Mouse (Mus musculus) limb, embryonic 15.5 days (tissue): ENCODE data around the gene Cox5b. TPM values are rescaled to one million over a fixed set of nuclear protein-coding genes. Genes with fewer than 3 reads are reported as not detected.
"Not testable (repeated sequence)": the region's sequence is repeated elsewhere in the genome, so short reads cannot be mapped to it uniquely, and the experiment has no call there.

Experiments used
- ATAC-seq: fragments of 200-750 bp; cut with Nextera tagmentation; 2 replicates; pipeline ENCODE4 v1.8.0; 2017; ENCODE audit warnings: low read depth, moderate TSS enrichment; ENCODE audit not compliant: insufficient number of reproducible peaks, low FRiP score, low TSS enrichment
- H3K27ac ChIP-seq: fragments of 300-500 bp; sonication (generic); 2 replicates; pipeline ENCODE4 v1.5.1; 2015; ENCODE audit warnings: moderate library complexity, mild to moderate bottlenecking, inconsistent platforms
- H3K27me3 ChIP-seq: fragments of 300-500 bp; sonication (generic); 2 replicates; pipeline ENCODE4 v1.6.1; 2015; ENCODE audit warnings: inconsistent platforms
- H3K36me3 ChIP-seq: fragments of 300-500 bp; sonication (generic); 2 replicates; pipeline ENCODE4 v1.6.1; 2015; ENCODE audit warnings: inconsistent platforms
- H3K4me1 ChIP-seq: fragments of 300-500 bp; sonication (generic); 2 replicates; pipeline ENCODE4 v1.6.1; 2015; ENCODE audit warnings: inconsistent platforms
- H3K4me2 ChIP-seq: fragments of 300-500 bp; sonication (generic); 2 replicates; pipeline ENCODE4 v1.6.1; 2015; ENCODE audit warnings: mild to moderate bottlenecking, inconsistent platforms
- H3K4me3 ChIP-seq: fragments of 300-500 bp; sonication (generic); 2 replicates; pipeline ENCODE4 v1.5.1; 2015; ENCODE audit warnings: mild to moderate bottlenecking, inconsistent platforms
- H3K9ac ChIP-seq: fragments of 300-500 bp; sonication (generic); 2 replicates; pipeline ENCODE4 v1.6.1; 2015; ENCODE audit warnings: inconsistent platforms
- H3K9me3 ChIP-seq: fragments of 300-500 bp; sonication (generic); 2 replicates; pipeline ENCODE4 v1.6.1; 2016; ENCODE audit warnings: inconsistent platforms
- WGBS: fragments of 180-500 bp; shearing (Covaris S2); methylation state at CpG from one replicate; pipeline ENCODE4 v1.1.7; 2015; 5-methylcytosine and 5-hydroxymethylcytosine counted together
- polyA plus RNA-seq: library from polyadenylated mRNA; unstranded; fragments of >200 nt; fragmentation: Nextera tagmentation; extraction: Ambion mirVana; gene quantifications from 2 replicates; pipeline ENCODE4 v1.2.1, GENCODE M21; 2015

Gene Cox5b
- polyA plus RNA-seq, 1 experiment from 2014 or later, result 500 TPM

DNA sequence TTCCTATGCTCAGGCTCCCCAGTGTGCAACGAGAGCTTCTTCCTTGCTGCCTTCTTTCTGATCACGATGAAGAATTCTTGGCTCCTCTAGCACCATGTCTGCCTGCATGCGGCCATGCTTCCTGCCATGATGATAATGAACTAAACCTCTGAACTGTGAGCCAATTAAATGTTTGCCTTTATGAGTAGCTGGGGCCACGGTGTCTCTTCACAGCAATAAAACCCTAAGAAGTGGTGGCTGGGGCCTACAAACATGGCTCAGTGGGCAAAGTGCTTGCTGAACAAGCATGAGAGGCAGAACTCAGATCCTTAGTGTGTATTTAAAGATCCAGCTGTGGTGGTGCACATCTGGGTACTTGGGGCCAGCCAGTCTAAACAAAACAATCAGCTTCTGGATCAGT, 25.3 kb upstream of the Cox5b start:
- no peak overlapping the region for H3K4me3 ChIP-seq
- H3K4me1 ChIP-seq, result no peaks in the 10 kb centered on the region; the same call in 1 of the 2 replicates
- 42% methylated on average over 4 of the region's 4 CpGs for WGBS
- H3K36me3 ChIP-seq, result no peaks in the 10 kb centered on the region
- no peak overlapping the region for H3K9ac ChIP-seq
- no peak overlapping the region for H3K4me2 ChIP-seq
- no peak for ATAC-seq
- no peaks in the 10 kb centered on the region for H3K9me3 ChIP-seq
- no peaks in the 10 kb centered on the region for H3K27me3 ChIP-seq
- no peak overlapping the region for H3K27ac ChIP-seq

GRCm38 (mm10) chr1:36668007-36668406, 23.2 kb upstream of the Cox5b start:
- H3K9ac ChIP-seq, H3K36me3 ChIP-seq, H3K4me2 ChIP-seq, H3K27me3 ChIP-seq, H3K4me3 ChIP-seq, ATAC-seq, H3K27ac ChIP-seq, H3K9me3 ChIP-seq, H3K4me1 ChIP-seq: not testable (repeated sequence)
- WGBS, result 61% methylated on average over 4 of the region's 4 CpGs

DNA sequence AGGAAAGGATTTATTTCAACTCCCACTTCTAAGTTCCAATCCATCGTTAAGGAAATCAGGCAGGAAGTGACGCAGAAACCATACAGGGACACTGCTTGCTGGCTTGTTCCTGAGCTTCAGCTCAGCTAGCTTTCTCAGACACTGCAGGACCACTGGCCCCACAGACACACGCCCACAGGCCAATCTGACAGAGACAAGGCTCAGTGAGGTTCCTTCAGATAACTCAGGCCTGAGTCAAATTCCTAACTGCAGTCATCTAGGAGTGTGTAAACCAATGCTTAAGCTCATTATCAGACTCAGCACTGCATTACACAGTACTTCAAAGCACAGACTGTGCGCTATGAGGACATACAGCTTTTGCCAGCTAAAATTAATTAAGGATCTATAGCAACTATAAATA, 21.0 kb upstream of the Cox5b start:
- Histone ChIP-seq H3K4me2 (no peak overlapping the region), H3K27me3 (no peaks in the 10 kb centered on the region), H3K9me3 (no peaks in the 10 kb centered on the region), H3K36me3 (no peaks in the 10 kb centered on the region), H3K27ac (no peak overlapping the region), H3K4me1 (peaks cover 4% of the 10 kb centered on the region; the same call in 1 of the 2 replicates), H3K9ac (no peak overlapping the region), H3K4me3 (no peak overlapping the region)
- no peak for ATAC-seq
- WGBS, result 62% methylated on average over 4 of the region's 4 CpGs

DNA sequence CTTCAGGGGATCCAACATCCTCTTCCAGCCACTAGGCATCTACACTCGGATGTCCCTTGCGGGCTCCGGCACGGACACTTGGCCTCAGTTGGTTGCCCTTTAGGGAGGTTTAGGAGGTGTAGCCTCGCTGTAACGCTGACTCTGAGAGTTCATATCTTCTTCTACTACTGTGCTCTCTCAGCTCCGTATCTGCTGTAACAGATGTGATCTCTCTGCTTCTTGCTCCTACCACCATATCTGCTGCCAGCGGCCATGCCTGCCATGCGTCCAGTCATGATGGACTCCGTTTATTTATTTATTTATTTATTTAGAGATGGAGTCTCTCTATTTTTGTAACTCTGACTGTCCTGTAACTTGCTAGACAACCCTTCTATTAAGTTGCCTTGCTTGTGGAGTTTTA, 20.0 kb upstream of the Cox5b start:
- Histone ChIP-seq H3K27ac (no peak overlapping the region), H3K9me3 (no peaks in the 10 kb centered on the region), H3K27me3 (no peaks in the 10 kb centered on the region), H3K9ac (no peak overlapping the region), H3K4me2 (no peak overlapping the region), H3K4me3 (no peak overlapping the region), H3K4me1 (0 out of 2 replicates have a peak, but pooled peaks cover 4% of the 10 kb centered on the region), H3K36me3 (no peaks in the 10 kb centered on the region)
- ATAC-seq, result no peak
- WGBS, result 94% methylated on average over 10 of the region's 10 CpGs

GRCm38 (mm10) chr1:36672648-36673350, 18.4 kb upstream of the Cox5b start:
- H3K4me1 ChIP-seq, result 0 out of 2 replicates have a peak, but pooled peaks cover 4% of the 10 kb centered on the region
- H3K27me3 ChIP-seq, result no peaks in the 10 kb centered on the region
- H3K27ac ChIP-seq, result peak overlapping the region; percentile 2; the same call in 1 of the 2 replicates
- H3K36me3 ChIP-seq, result no peaks in the 10 kb centered on the region
- H3K4me2 ChIP-seq, result no peak overlapping the region
- H3K9me3 ChIP-seq, result no peaks in the 10 kb centered on the region
- 55% methylated on average over 16 of the region's 16 CpGs for WGBS
- no peak overlapping the region for H3K4me3 ChIP-seq
- no peak for ATAC-seq
- no peak overlapping the region for H3K9ac ChIP-seq

DNA sequence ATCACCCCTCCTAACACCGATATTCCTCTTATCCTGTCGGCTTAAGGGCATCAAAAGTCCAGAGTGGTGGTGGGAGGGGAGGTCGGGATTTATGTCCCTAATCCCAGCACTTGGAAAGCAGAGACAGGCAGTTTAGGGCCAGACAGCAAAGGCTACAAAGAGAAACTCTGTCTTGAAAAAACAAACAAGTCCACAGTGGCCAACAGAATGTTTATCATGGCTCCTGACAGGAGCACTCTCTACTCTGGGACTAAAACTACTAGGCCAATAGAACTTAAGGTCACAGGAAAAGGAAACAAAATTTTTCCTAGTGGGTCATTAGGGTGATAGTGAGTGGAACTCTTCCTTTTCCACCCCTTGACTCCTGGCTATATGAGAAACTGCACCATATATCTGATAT, 16.3 kb upstream of the Cox5b start:
- 12% methylated on average over 3 of the region's 3 CpGs for WGBS
- H3K27ac ChIP-seq, result no peak overlapping the region
- H3K36me3 ChIP-seq, result no peaks in the 10 kb centered on the region
- no peak for ATAC-seq
- H3K4me3 ChIP-seq, result no peak overlapping the region
- no peaks in the 10 kb centered on the region for H3K27me3 ChIP-seq
- no peak overlapping the region for H3K9ac ChIP-seq
- no peak overlapping the region for H3K4me2 ChIP-seq
- 0 out of 2 replicates have a peak, but pooled peaks cover 4% of the 10 kb centered on the region for H3K4me1 ChIP-seq
- H3K9me3 ChIP-seq, result no peaks in the 10 kb centered on the region

GRCm38 (mm10) chr1:36680893-36681292, 10.4 kb upstream of the Cox5b start:
- no peak for ATAC-seq
- no peaks in the 10 kb centered on the region for H3K9me3 ChIP-seq

DNA sequence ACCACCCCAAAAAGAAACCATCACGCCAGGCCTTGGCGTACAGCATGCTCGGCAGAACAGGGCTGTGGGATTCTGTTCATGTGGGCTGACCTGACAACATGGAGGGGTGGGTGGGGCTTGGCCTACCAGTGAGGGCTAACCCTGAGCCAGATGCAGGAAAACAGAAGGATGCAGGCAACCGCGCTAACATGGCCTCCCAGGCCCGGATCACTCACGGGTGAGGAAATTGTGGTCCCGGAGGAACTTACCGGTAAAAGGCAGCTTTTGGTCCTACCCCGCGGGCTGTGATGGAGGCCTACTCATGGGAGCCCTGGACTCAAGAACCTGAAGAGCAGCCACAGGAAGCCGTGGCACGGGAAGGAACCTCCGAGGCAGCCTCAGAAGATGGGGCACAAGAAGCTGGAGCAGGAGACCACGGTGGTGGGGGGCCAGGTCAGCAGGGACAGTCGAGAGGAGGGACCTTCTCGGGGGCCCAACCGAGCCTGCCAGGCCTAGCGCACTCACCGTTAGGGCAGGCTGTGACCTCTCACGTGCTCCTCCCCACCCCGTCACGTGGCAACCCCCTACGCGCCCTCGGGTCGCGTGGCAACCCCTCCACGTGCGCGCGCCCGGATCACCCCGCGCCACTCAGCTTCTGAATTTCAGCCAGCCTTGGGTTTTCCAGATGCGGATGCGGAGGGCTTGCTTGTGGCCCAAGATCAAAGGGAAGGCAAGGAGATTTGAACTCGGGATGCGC, 8.5 kb upstream of the Cox5b start, which contains the start of gene Fam178b:
Fam178b (minus strand) TSS at position 564 of the 736 bp plus-strand sequence.
- H3K27me3 ChIP-seq, result no peaks in the 10 kb centered on the region
- no peaks in the 10 kb centered on the region for H3K36me3 ChIP-seq
- H3K4me2 ChIP-seq, result no peak within 1 kb of the TSS
- H3K9me3 ChIP-seq, result no peaks in the 10 kb centered on the region
- no peak for ATAC-seq
- no peak within 1 kb of the TSS for H3K4me3 ChIP-seq
- 0 out of 2 replicates have a peak, but pooled peaks cover 3% of the 10 kb centered on the region for H3K4me1 ChIP-seq
- no peak within 1 kb of the TSS for H3K9ac ChIP-seq
- WGBS, result 92% methylated on average over 39 of the region's 39 CpGs
- H3K27ac ChIP-seq, result no peak within 1 kb of the TSS

More at GRCm38 (mm10) chr1:36680893-36681292, 10.4 kb upstream of the Cox5b start:
- no peak overlapping the region for H3K9ac ChIP-seq
- no peaks in the 10 kb centered on the region for H3K36me3 ChIP-seq
- H3K4me3 ChIP-seq, result no peak overlapping the region
- H3K4me1 ChIP-seq, result 0 out of 2 replicates have a peak, but pooled peaks cover 3% of the 10 kb centered on the region
- no peak overlapping the region for H3K4me2 ChIP-seq
- no peaks in the 10 kb centered on the region for H3K27me3 ChIP-seq
- H3K27ac ChIP-seq, result no peak overlapping the region
- 73% methylated on average over 7 of the region's 7 CpGs for WGBS

GRCm38 (mm10) chr1:36683810-36684467, 7.3 kb upstream of the Cox5b start:
- peak; percentile 78; the same call in 1 of the 2 replicates for ATAC-seq
- Histone ChIP-seq H3K4me2 (no peak overlapping the region), H3K36me3 (no peaks in the 10 kb centered on the region), H3K9ac (no peak overlapping the region), H3K4me3 (no peak overlapping the region), H3K9me3 (no peaks in the 10 kb centered on the region), H3K4me1 (0 out of 2 replicates have a peak, but pooled peaks cover 3% of the 10 kb centered on the region), H3K27me3 (no peaks in the 10 kb centered on the region), H3K27ac (no peak overlapping the region)
- 7% methylated on average over 13 of the region's 13 CpGs for WGBS

- Histone ChIP-seq H3K36me3 (peaks cover 23% of the 10 kb centered on the region), H3K4me3 (peak overlapping the region; percentile 86), H3K9ac (peak overlapping the region; percentile 55), H3K4me2 (peak overlapping the region; percentile 71), H3K27ac (0 out of 2 replicates have a peak overlapping the region, but pooled peaks have one; percentile 43), H3K4me1 (peaks cover 9% of the 10 kb centered on the region), H3K27me3 (no peaks in the 10 kb centered on the region), H3K9me3 (no peaks in the 10 kb centered on the region)
- WGBS, result 58% methylated on average over 11 of the region's 11 CpGs
- ATAC-seq, result no peak
Measured at GRCm38 (mm10) chr1:36690671-36691235, 496 bp upstream of the Cox5b start.

- Histone ChIP-seq H3K27ac (no peak overlapping the region), H3K27me3 (no peaks in the 10 kb centered on the region), H3K4me3 (no peak overlapping the region), H3K4me2 (no peak overlapping the region), H3K36me3 (peaks cover 36% of the 10 kb centered on the region), H3K9me3 (no peaks in the 10 kb centered on the region), H3K9ac (no peak overlapping the region), H3K4me1 (peaks cover 11% of the 10 kb centered on the region)
- WGBS, result 88% methylated on average over 6 of the region's 6 CpGs
- ATAC-seq, result no peak
Measured at GRCm38 (mm10) chr1:36694871-36695270, 3.6 kb downstream of the Cox5b start.
